Mouse (Mus musculus) liver, embryonic 14.5 days (tissue): ENCODE data around the gene Snai3.

Source experiments
- CTCF ChIP-seq: IDR thresholded peaks from 2 replicates; pipeline ENCODE4 v1.5.1; 2016; ENCODE audit warnings: antibody characterized with exemption, low read depth, control low read depth
- EP300 ChIP-seq: IDR thresholded peaks from 2 replicates; pipeline ENCODE4 v1.6.1; 2016; ENCODE audit warnings: antibody characterized with exemption, low read depth

DNA sequence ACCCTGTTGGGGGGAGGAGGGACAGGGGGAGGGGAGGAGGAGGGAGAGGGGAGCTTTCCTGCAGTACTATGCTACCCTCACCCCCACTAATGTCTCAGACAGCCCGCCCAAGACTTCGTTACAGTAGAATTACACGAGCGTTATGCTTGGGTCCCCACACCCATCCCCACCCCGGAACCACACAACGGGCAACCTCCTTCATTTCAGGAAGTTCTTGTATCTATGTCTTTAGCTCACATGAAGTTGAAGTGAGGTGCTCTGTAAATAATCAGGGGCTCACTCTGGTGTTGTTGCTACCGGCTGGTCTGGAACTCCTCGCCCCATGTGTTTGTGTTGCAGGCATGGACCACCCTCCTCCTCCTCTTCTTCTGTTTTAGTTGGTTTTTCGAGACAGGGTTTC is 32.4 kb downstream of the Snai3 start:
- TF ChIP-seq CTCF (no peak), EP300 (no peak)
